8 mouse cellular contexts compared by ENCODE assay signal in genomic region chr6:28397681-28398203, GRCm38 (mm10). TPM values are rescaled to one million over a fixed set of nuclear protein-coding genes. Genes with fewer than 3 reads are reported as not detected.
DNase-seq lines count a peak whose midpoint lies in the region; ATAC-seq and TF ChIP-seq lines count a peak whose summit lies in the region.

Gene Zfp800, minus strand, starts transcription at chr6:28398005.

- H3K4me3 ChIP-seq in cerebellum, adult 2 months (replicated peaks; ENCODE audit: insufficient read depth, low read depth, low read length): peak within 1 kb of the TSS; percentile 64
- H3K4me3 ChIP-seq in forebrain, postnatal 0 days (ENCODE audit: low read depth, low read length): peak within 1 kb of the TSS; percentile 45
- peak within 1 kb of the TSS; percentile 50 for H3K4me3 ChIP-seq in midbrain, embryonic 11.5 days (ENCODE audit: low read depth, low read length)

- no peak for ATAC-seq in cerebellum, adult (ENCODE audit: insufficient number of reproducible peaks, low FRiP score, low TSS enrichment)
- peak; percentile 60 for ATAC-seq in forebrain, postnatal 0 days
- ATAC-seq in midbrain, embryonic 11.5 days (ENCODE audit: low FRiP score): peak; percentile 69

- peak within 1 kb of the TSS; percentile 56 for H3K9ac ChIP-seq in forebrain, postnatal 0 days
- peak within 1 kb of the TSS; percentile 80 for H3K9ac ChIP-seq in midbrain, embryonic 11.5 days (ENCODE audit: low read length)

- TF ChIP-seq CTCF in cerebellum, adult 2 months (IDR thresholded peaks at IDR 0.05; ENCODE audit: borderline replicate concordance, insufficient read depth, low read depth, low read length): no peak
- TF ChIP-seq CTCF in forebrain, postnatal 0 days (IDR thresholded peaks at IDR 0.05; ENCODE audit: low read depth): no peak

- no peak for TF ChIP-seq POLR2A in cerebellum, adult 2 months (IDR thresholded peaks at IDR 0.05; ENCODE audit: borderline replicate concordance, insufficient read depth, low read length)

- H3K4me1 ChIP-seq in cerebellum, adult 2 months (ENCODE audit: control insufficient read depth, insufficient read depth, low read length): no peaks in the 10 kb centered on the region
- H3K4me1 ChIP-seq in forebrain, postnatal 0 days (ENCODE audit: insufficient read depth): peaks cover 10% of the 10 kb centered on the region; the same call in 1 of the 2 replicates
- peaks cover 2% of the 10 kb centered on the region; the same call in 1 of the 2 replicates for H3K4me1 ChIP-seq in midbrain, embryonic 11.5 days (ENCODE audit: control insufficient read depth, insufficient read depth, low read length)

- H3K9me3 ChIP-seq in forebrain, postnatal 0 days (ENCODE audit: low read length): no peaks in the 10 kb centered on the region
- H3K9me3 ChIP-seq in midbrain, embryonic 11.5 days (ENCODE audit: control insufficient read depth, low read length): peaks cover 4% of the 10 kb centered on the region

- DNase-seq in cerebellum, adult 2 months: peak; percentile 20 to 43
- DNase-seq in right cerebral cortex, postnatal 10 days (ENCODE audit: low spot score in 2 of 2): peak; percentile 30 to 47
- no peak for DNase-seq in right cerebral cortex, postnatal 25 days
- DNase-seq in forebrain, postnatal 0 days: peak; percentile 54
- DNase-seq in layer of hippocampus, postnatal 10 days (ENCODE audit: low spot score in 2 of 2): peak in 1 of 2 experiments; percentile 38
- DNase-seq in midbrain, embryonic 11.5 days (ENCODE audit: low spot score, missing footprints): peak; percentile 97
- DNase-seq in thymus, postnatal 36 days: peak; percentile 25 to 39

- WGBS in cerebellum, adult 2 months: 3% methylated on average over 33 of the region's 33 CpGs
- 2% methylated on average over 33 of the region's 33 CpGs for WGBS in forebrain, postnatal 0 days
- under 1% methylated on average over 33 of the region's 33 CpGs for WGBS in midbrain, embryonic 11.5 days

- H3K4me2 ChIP-seq in forebrain, postnatal 0 days (ENCODE audit: low read depth): peak within 1 kb of the TSS; percentile 89
- peak within 1 kb of the TSS; percentile 69 for H3K4me2 ChIP-seq in midbrain, embryonic 11.5 days

- no peaks in the 10 kb centered on the region; the same call in 1 of the 2 replicates for H3K27me3 ChIP-seq in cerebellum, adult 2 months (ENCODE audit: control insufficient read depth, insufficient read depth, low read length)
- H3K27me3 ChIP-seq in forebrain, postnatal 0 days (ENCODE audit: insufficient read depth, low read length): no peaks in the 10 kb centered on the region
- 0 out of 2 replicates have a peak, but pooled peaks cover 2% of the 10 kb centered on the region for H3K27me3 ChIP-seq in midbrain, embryonic 11.5 days (ENCODE audit: control insufficient read depth, insufficient read depth, low read length)

- no peaks in the 10 kb centered on the region for H3K36me3 ChIP-seq in forebrain, postnatal 0 days (ENCODE audit: insufficient read depth)
- no peaks in the 10 kb centered on the region for H3K36me3 ChIP-seq in midbrain, embryonic 11.5 days (ENCODE audit: control insufficient read depth, insufficient read depth, low read length)

- H3K27ac ChIP-seq in cerebellum, adult 2 months (ENCODE audit: insufficient read depth, low read length): no peak within 1 kb of the TSS
- H3K27ac ChIP-seq in forebrain, postnatal 0 days (ENCODE audit: low read depth, low read length): peak within 1 kb of the TSS; percentile 40; the same call in 1 of the 2 replicates
- peak within 1 kb of the TSS; percentile 87 for H3K27ac ChIP-seq in midbrain, embryonic 11.5 days (ENCODE audit: low read depth, low read length)

RNA-seq across cellular contexts. Expression of gene Zfp800, which starts in this region (rescaled TPM):
- 7.7 and 10.6 TPM in 2 replicates for polyA plus RNA-seq in cerebellum, adult 2 months (2012; rRNA removed)
- total RNA-seq in forebrain, postnatal 0 days (2014; rRNA removed): 22.1 and 24.9 TPM in 2 replicates
- polyA plus RNA-seq in forebrain, postnatal 0 days (2015; fragmentation: Nextera tagmentation; extraction: Ambion mirVana): 14.1 and 16.5 TPM in 2 replicates
- total RNA-seq in layer of hippocampus, postnatal 10 days (2021): 10 to 100 TPM; 16.8 to 17.6 TPM
- 33.0 and 33.5 TPM in 2 replicates for polyA plus RNA-seq in midbrain, embryonic 11.5 days (2014; fragmentation: Nextera tagmentation; extraction: Ambion mirVana)
